Mouse (Mus musculus) intestine, postnatal 0 days (tissue): Measurements from ENCODE around the gene Lurap1. TPM values are rescaled to one million over a fixed set of nuclear protein-coding genes. Genes with fewer than 3 reads are reported as not detected.

Source experiments
- ATAC-seq: fragments of 200-750 bp; cut with Nextera tagmentation; 2 replicates; pipeline ENCODE4 v1.8.0; 2017; ENCODE audit warnings: mild to moderate bottlenecking, moderate TSS enrichment, moderate library complexity
- H3K27ac ChIP-seq: fragments of 300-500 bp; sonication (generic); 2 replicates; pipeline ENCODE4 v1.5.1; 2014; ENCODE audit warnings: mild to moderate bottlenecking, low read depth, low read length, moderate library complexity
- H3K27me3 ChIP-seq: fragments of 300-500 bp; sonication (generic); replicated peaks from 2 replicates; pipeline ENCODE4 v1.6.1; 2014; ENCODE audit warnings: low read length, mixed read lengths; ENCODE audit not compliant: control insufficient read depth, insufficient read depth
- H3K36me3 ChIP-seq: fragments of 300-500 bp; sonication (generic); 2 replicates; pipeline ENCODE4 v1.6.1; 2014; ENCODE audit warnings: mild to moderate bottlenecking, moderate library complexity; ENCODE audit not compliant: control insufficient read depth, insufficient read depth
- H3K4me1 ChIP-seq: fragments of 300-500 bp; sonication (generic); replicated peaks from 2 replicates; pipeline ENCODE4 v1.6.1; 2014; ENCODE audit warnings: antibody characterized with exemption, low read length, mixed read lengths; ENCODE audit not compliant: control insufficient read depth, insufficient read depth
- H3K4me2 ChIP-seq: fragments of 300-500 bp; sonication (generic); replicated peaks from 2 replicates; pipeline ENCODE4 v1.6.1; 2014; ENCODE audit warnings: low read depth, mild to moderate bottlenecking, moderate library complexity
- H3K4me3 ChIP-seq: fragments of 300-500 bp; sonication (generic); 2 replicates; pipeline ENCODE4 v1.5.1; 2014; ENCODE audit warnings: low read depth, low read length
- H3K9ac ChIP-seq: fragments of 300-500 bp; sonication (generic); 2 replicates; pipeline ENCODE4 v1.6.1; 2014; ENCODE audit warnings: mild to moderate bottlenecking, low read depth, low read length
- H3K9me3 ChIP-seq: fragments of 300-500 bp; sonication (generic); 2 replicates; pipeline ENCODE4 v1.6.1; 2016; ENCODE audit warnings: mixed run types; ENCODE audit not compliant: control insufficient read depth
- CTCF ChIP-seq: sonication (generic); IDR thresholded peaks from 2 replicates; pipeline ENCODE4 v1.5.1; 2016; ENCODE audit warnings: low read depth, mild to moderate bottlenecking, control low read depth, antibody characterized with exemption, moderate library complexity
- WGBS: fragments of 180-500 bp; shearing (Covaris S2); extraction: QIAGEN DNeasy Blood & Tissue Kit; methylation state at CpG from one replicate; pipeline ENCODE4 v1.1.7; 2014; 5-methylcytosine and 5-hydroxymethylcytosine counted together
- polyA plus RNA-seq: library from polyadenylated mRNA; unstranded; fragments of >200 nt; fragmentation: Nextera tagmentation; extraction: Ambion mirVana; gene quantifications from 2 replicates; pipeline ENCODE4 v1.2.1, GENCODE M21; 2015

Lurap1 gene
- polyA plus RNA-seq, 1 experiment from 2014 or later = 0.56 TPM

- peaks cover 42% of the 10 kb centered on the region for H3K36me3 ChIP-seq
- WGBS = 61% methylated on average over 7 of the region's 7 CpGs
- H3K9me3 ChIP-seq = no peaks in the 10 kb centered on the region
- H3K4me3 ChIP-seq = no peak overlapping the region
- no peak for TF ChIP-seq CTCF
- ATAC-seq = no peak
- no peak overlapping the region for H3K4me2 ChIP-seq
- no peak overlapping the region for H3K27ac ChIP-seq
- no peaks in the 10 kb centered on the region for H3K27me3 ChIP-seq
- H3K4me1 ChIP-seq = no peaks in the 10 kb centered on the region
- no peak overlapping the region for H3K9ac ChIP-seq
These were observed 50.2 kb downstream of the Lurap1 start for GRCm38 (mm10) chr4:116100959-116101358.

- 54% methylated on average over 8 of the region's 8 CpGs for WGBS
These were observed 53.9 kb downstream of the Lurap1 start for GRCm38 (mm10) chr4:116097211-116097610.

GRCm38 (mm10) chr4:116096291-116096690 lies 54.8 kb downstream of the Lurap1 start:
- Histone ChIP-seq H3K9ac (no peak overlapping the region), H3K4me2 (no peak overlapping the region), H3K9me3 (no peaks in the 10 kb centered on the region), H3K36me3 (peaks cover 79% of the 10 kb centered on the region), H3K4me1 (no peaks in the 10 kb centered on the region), H3K27ac (no peak overlapping the region), H3K27me3 (no peaks in the 10 kb centered on the region), H3K4me3 (no peak overlapping the region)
- WGBS = 87% methylated on average over 10 of the region's 10 CpGs
- TF ChIP-seq CTCF = no peak
- ATAC-seq = no peak

More at GRCm38 (mm10) chr4:116097211-116097610, 53.9 kb downstream of the Lurap1 start:
- H3K4me3 ChIP-seq = no peak overlapping the region
- peak; percentile 45 for ATAC-seq
- no peak overlapping the region for H3K9ac ChIP-seq
- peaks cover 79% of the 10 kb centered on the region for H3K36me3 ChIP-seq
- H3K27ac ChIP-seq = peak overlapping the region; percentile 21; the same call in 1 of the 2 replicates
- H3K4me1 ChIP-seq = no peaks in the 10 kb centered on the region
- no peaks in the 10 kb centered on the region for H3K27me3 ChIP-seq
- TF ChIP-seq CTCF = no peak
- no peak overlapping the region for H3K4me2 ChIP-seq
- H3K9me3 ChIP-seq = no peaks in the 10 kb centered on the region

GRCm38 (mm10) chr4:116088510-116089249 lies 62.5 kb downstream of the Lurap1 start:
- Histone ChIP-seq H3K4me1 (no peaks in the 10 kb centered on the region), H3K27me3 (no peaks in the 10 kb centered on the region), H3K36me3 (peaks cover 77% of the 10 kb centered on the region), H3K9ac (no peak overlapping the region), H3K9me3 (no peaks in the 10 kb centered on the region), H3K4me2 (no peak overlapping the region), H3K4me3 (no peak overlapping the region), H3K27ac (no peak overlapping the region)
- no peak for ATAC-seq
- no peak for TF ChIP-seq CTCF
- 87% methylated on average over 23 of the region's 23 CpGs for WGBS

Other genes with a start within 250 kb of the Lurap1 start
- gene Dmbx1, start 211.4 kb downstream of the Lurap1 start, polyA plus RNA-seq = not detected in 2 replicates
- gene Faah, start 133.4 kb downstream of the Lurap1 start, polyA plus RNA-seq = 105 and 125 TPM in 2 replicates
- 34.5 and 37.5 TPM in 2 replicates for gene Nsun4, start 97.5 kb downstream of the Lurap1 start, polyA plus RNA-seq
- 1,002 and 1,003 TPM in 2 replicates for gene Uqcrh, start 76.3 kb downstream of the Lurap1 start, polyA plus RNA-seq
- gene Lrrc41, start 76.1 kb downstream of the Lurap1 start, polyA plus RNA-seq = 49.2 and 52.0 TPM in 2 replicates
- gene Rad54l, start 27.6 kb downstream of the Lurap1 start, polyA plus RNA-seq = 5.2 and 6.5 TPM in 2 replicates
- 18.1 and 18.2 TPM in 2 replicates for gene Pomgnt1, start 27.5 kb downstream of the Lurap1 start, polyA plus RNA-seq
- 40.1 and 63.8 TPM in 2 replicates for gene Tspan1, start 16.3 kb upstream of the Lurap1 start, polyA plus RNA-seq
- gene 1700042G07Rik, start 22.0 kb upstream of the Lurap1 start, polyA plus RNA-seq = not detected in 2 replicates
- not detected in 2 replicates for gene Gm49337, start 22.0 kb upstream of the Lurap1 start, polyA plus RNA-seq
- 2.9 and 3.5 TPM in 2 replicates for gene Pik3r3, start 70.3 kb upstream of the Lurap1 start, polyA plus RNA-seq